27 mouse cellular contexts compared by ENCODE assay signal in genomic region chr12:68425006-68425405, GRCm38 (mm10).
DNase-seq lines count a peak whose midpoint lies in the region; ATAC-seq and TF ChIP-seq lines count a peak whose summit lies in the region.
"Had no signal": no experiment of that assay in that cellular context is flagged by ENCODE, and none has a peak within 500 bp of the region (broad histone marks: within the 10 kb centered on the region; RNA-seq: fewer than 3 reads in every experiment).

No protein-coding gene starts in this region.

- H3K4me1 ChIP-seq in kidney, embryonic 16.5 days (ENCODE audit: insufficient read depth, low read length), result no peaks in the 10 kb centered on the region
- no peaks in the 10 kb centered on the region for H3K4me1 ChIP-seq in kidney, embryonic 14.5 days (ENCODE audit: control insufficient read depth, insufficient read depth, low read length)
- peaks cover 2% of the 10 kb centered on the region for H3K4me1 ChIP-seq in ES-Bruce4 (ENCODE audit: control insufficient read depth, insufficient read depth, low read length)
- H3K4me1 ChIP-seq: embryonic facial prominence, embryonic 10.5 days; embryonic facial prominence, embryonic 13.5 days; forebrain, embryonic 12.5 days; forebrain, embryonic 15.5 days; heart, embryonic 13.5 days had no signal

- TF ChIP-seq EP300 in ES-Bruce4 (IDR thresholded peaks at IDR 0.05; ENCODE audit: insufficient read depth, low read depth, low read length), result no peak

- peak; percentile 9 for DNase-seq in kidney, adult 11 months
- peak; percentile 4 for DNase-seq in kidney, postnatal 14 days
- DNase-seq in R1 (ENCODE audit: low read depth, low spot score), result peak; percentile 55
- DNase-seq in urinary bladder, adult 18-20 months (ENCODE audit: low spot score in 2 of 2), result no peak
- no peak for DNase-seq in spleen, adult 18-20 months
- DNase-seq: adrenal gland, adult 2 months; adrenal gland, postnatal 14 days; cerebellum, adult 11-12 months; cerebellum, adult 8-10 months; cerebellum, postnatal 10 days; cerebellum, postnatal 36 days; embryo, embryonic 11 days; gastrocnemius, postnatal 25 days; heart, adult 18-20 months; heart, postnatal 14 days; heart, postnatal 4 days had no signal

- no peaks in the 10 kb centered on the region for H3K9me3 ChIP-seq in kidney, embryonic 16.5 days (ENCODE audit: low read length)
- no peaks in the 10 kb centered on the region for H3K9me3 ChIP-seq in kidney, embryonic 14.5 days (ENCODE audit: control insufficient read depth, low read length)
- no peaks in the 10 kb centered on the region for H3K9me3 ChIP-seq in ES-Bruce4 (replicated peaks; ENCODE audit: control insufficient read depth, insufficient read depth, low read length, poor library complexity, severe bottlenecking)
- H3K9me3 ChIP-seq: embryonic facial prominence, embryonic 10.5 days; embryonic facial prominence, embryonic 13.5 days; forebrain, embryonic 12.5 days; forebrain, embryonic 15.5 days; heart, embryonic 13.5 days had no signal

- no peak for TF ChIP-seq POLR2A in ES-Bruce4 (IDR thresholded peaks at IDR 0.05; ENCODE audit: insufficient read depth, low read length)

- H3K36me3 ChIP-seq in kidney, embryonic 16.5 days (ENCODE audit: insufficient read depth, low read length), result no peaks in the 10 kb centered on the region
- H3K36me3 ChIP-seq in kidney, embryonic 14.5 days (ENCODE audit: control insufficient read depth, insufficient read depth, low read length), result no peaks in the 10 kb centered on the region
- H3K36me3 ChIP-seq in ES-Bruce4 (ENCODE audit: control insufficient read depth, insufficient read depth, low read length, poor library complexity, severe bottlenecking), result no peaks in the 10 kb centered on the region
- H3K36me3 ChIP-seq: embryonic facial prominence, embryonic 10.5 days; embryonic facial prominence, embryonic 13.5 days; forebrain, embryonic 12.5 days; forebrain, embryonic 15.5 days; heart, embryonic 13.5 days had no signal

- H3K4me2 ChIP-seq in kidney, embryonic 16.5 days (replicated peaks; ENCODE audit: low read depth, low read length), result no peak overlapping the region
- no peak overlapping the region for H3K4me2 ChIP-seq in kidney, embryonic 14.5 days (replicated peaks; ENCODE audit: low read depth, low read length)
- H3K4me2 ChIP-seq: embryonic facial prominence, embryonic 13.5 days; forebrain, embryonic 12.5 days; forebrain, embryonic 15.5 days; heart, embryonic 13.5 days; hindbrain, embryonic 14.5 days had no signal

- TF ChIP-seq CTCF in ES-Bruce4 (IDR thresholded peaks at IDR 0.05; ENCODE audit: low read depth, low read length), result no peak

- no peaks in the 10 kb centered on the region for H3K27me3 ChIP-seq in kidney, embryonic 16.5 days (ENCODE audit: insufficient read depth, low read length)
- H3K27me3 ChIP-seq in kidney, embryonic 14.5 days (ENCODE audit: control insufficient read depth, insufficient read depth, low read length), result no peaks in the 10 kb centered on the region
- H3K27me3 ChIP-seq in ES-Bruce4 (ENCODE audit: control insufficient read depth, insufficient read depth, low read length, poor library complexity, severe bottlenecking), result no peaks in the 10 kb centered on the region
- H3K27me3 ChIP-seq: embryonic facial prominence, embryonic 13.5 days; forebrain, embryonic 12.5 days; forebrain, embryonic 15.5 days; heart, embryonic 13.5 days had no signal

- ATAC-seq in kidney, embryonic 16.5 days (ENCODE audit: low FRiP score, low TSS enrichment), result no peak
- no peak for ATAC-seq in kidney, embryonic 14.5 days (ENCODE audit: low FRiP score, low TSS enrichment)
- ATAC-seq: forebrain, embryonic 15.5 days; hindbrain, postnatal 0 days had no signal

- no peak overlapping the region for H3K27ac ChIP-seq in kidney, embryonic 16.5 days (ENCODE audit: low read length)
- H3K27ac ChIP-seq in kidney, embryonic 14.5 days (ENCODE audit: low read depth, low read length), result no peak overlapping the region
- H3K27ac ChIP-seq in ES-Bruce4 (ENCODE audit: insufficient read depth, low read length), result peak overlapping the region; percentile 43; the same call in 1 of the 2 replicates
- H3K27ac ChIP-seq: embryonic facial prominence, embryonic 10.5 days; embryonic facial prominence, embryonic 13.5 days; forebrain, embryonic 12.5 days; forebrain, embryonic 15.5 days; heart, embryonic 13.5 days; hindbrain, embryonic 14.5 days; hindbrain, postnatal 0 days had no signal

- H3K4me3 ChIP-seq in kidney, embryonic 16.5 days (ENCODE audit: low read length), result no peak overlapping the region
- no peak overlapping the region for H3K4me3 ChIP-seq in kidney, embryonic 14.5 days (ENCODE audit: low read length)
- no peak overlapping the region for H3K4me3 ChIP-seq in ES-Bruce4 (ENCODE audit: low read depth, low read length)
- H3K4me3 ChIP-seq: embryonic facial prominence, embryonic 10.5 days; embryonic facial prominence, embryonic 13.5 days; erythroblast, embryonic 14.5 days; forebrain, embryonic 12.5 days; forebrain, embryonic 15.5 days; heart, embryonic 13.5 days had no signal

- H3K9ac ChIP-seq in kidney, embryonic 16.5 days (replicated peaks; ENCODE audit: low read length), result no peak overlapping the region
- no peak overlapping the region for H3K9ac ChIP-seq in kidney, embryonic 14.5 days (ENCODE audit: low read depth, low read length)
- H3K9ac ChIP-seq in ES-Bruce4 (ENCODE audit: low read depth, poor library complexity, severe bottlenecking), result no peak overlapping the region
- H3K9ac ChIP-seq: embryonic facial prominence, embryonic 13.5 days; forebrain, embryonic 12.5 days; forebrain, embryonic 15.5 days; heart, embryonic 13.5 days; hindbrain, embryonic 14.5 days had no signal

Comparison
In these comparisons a context has a peak if more than half of its experiments do, and no peak if none do; other contexts are left out.
1. DNase-seq: peak in kidney, adult 11 months (single experiment), kidney, postnatal 14 days (single experiment) and R1 (single experiment); none in urinary bladder, adult 18-20 months (0 of 2) and spleen, adult 18-20 months (0 of 2).